Mouse (Mus musculus): ENCODE results near the gene Gm9958. TPM values are rescaled to one million over a fixed set of nuclear protein-coding genes. Genes with fewer than 3 reads are reported as not detected.

Gene Gm9958
- total RNA-seq, 4 experiments from 2014 or later, result 0.43 to 1.00 (median 0.73) TPM

GRCm38 (mm10) chr5:90405210-90405609 is 38.2 kb downstream of the Gm9958 start:
- DNase-seq (ENCODE audit: low spot score), result no peak

- DNase-seq (ENCODE audit: low spot score), result no peak
These were observed 47.3 kb downstream of the Gm9958 start for GRCm38 (mm10) chr5:90414142-90414924.

GRCm38 (mm10) chr5:90414925-90415295 is 47.9 kb downstream of the Gm9958 start:
- no peak for DNase-seq (ENCODE audit: low spot score)

Other genes starting within 250 kb of the Gm9958 start
- gene Cox18, start 143.2 kb upstream of the Gm9958 start, total RNA-seq (2022), result 10 to 100 TPM in 2 of 4 experiments, 1 to 10 TPM in 2; 9.2 to 13.0 (median 11.2) TPM
- gene Ankrd17, start 627 bp upstream of the Gm9958 start, total RNA-seq (2022), result 10 to 100 TPM; 59.6 to 66.5 (median 64.5) TPM
- gene Alb, start 93.7 kb downstream of the Gm9958 start, total RNA-seq (2022), result under 1 TPM in 2 of 4 experiments, not detected in 2; 0.25 to 0.28 TPM
- gene Afp, start 123.5 kb downstream of the Gm9958 start, total RNA-seq (2022), result not detected
- not detected for gene Afm, start 151.7 kb downstream of the Gm9958 start, total RNA-seq (2022)
- not detected for gene 5830473C10Rik, start 193.9 kb downstream of the Gm9958 start, total RNA-seq (2022)